Mouse (Mus musculus): Measurements from ENCODE around the gene Prss2.

- TF ChIP-seq CTCF (IDR thresholded peaks at IDR 0.05; ENCODE audit: borderline replicate concordance, control insufficient read depth, extremely low read depth, insufficient read depth, low read length, poor library complexity) (no peak), POLR2A (IDR thresholded peaks at IDR 0.05; ENCODE audit: control insufficient read depth, extremely low read depth, insufficient read depth, low read length, poor library complexity) (no peak)
These were observed at the start of gene Prss2 for GRCm38 (mm10) chr6:41521487-41521886.

Measured in thymus, adult 2 months (tissue).